Mouse (Mus musculus) neural tube, embryonic 11.5 days (tissue): ENCODE data around the gene Elk3. TPM values are rescaled to one million over a fixed set of nuclear protein-coding genes. Genes with fewer than 3 reads are reported as not detected.

Source experiments
- ATAC-seq: fragments of 200-750 bp; cut with Nextera tagmentation; 2 replicates; pipeline ENCODE4 v1.8.0; 2017; ENCODE audit warnings: moderate number of reproducible peaks, mild to moderate bottlenecking, moderate TSS enrichment, moderate library complexity; ENCODE audit not compliant: insufficient read depth, low FRiP score, low TSS enrichment
- DNase-seq: peaks from one replicate; pipeline ENCODE4 v3.0.0-alpha.2; 2015; ENCODE audit warnings: low spot score
- H3K27ac ChIP-seq: fragments of 300-500 bp; sonication (generic); 2 replicates; pipeline ENCODE4 v1.5.1; 2014; ENCODE audit warnings: low read depth, mild to moderate bottlenecking, low read length
- H3K27me3 ChIP-seq: fragments of 300-500 bp; sonication (generic); 2 replicates; pipeline ENCODE4 v1.6.1; 2014; ENCODE audit warnings: mild to moderate bottlenecking, low read length, mixed read lengths; ENCODE audit not compliant: control insufficient read depth, insufficient read depth
- H3K36me3 ChIP-seq: fragments of 300-500 bp; sonication (generic); 2 replicates; pipeline ENCODE4 v1.6.1; 2014; ENCODE audit warnings: mild to moderate bottlenecking, low read length, moderate library complexity, mixed read lengths; ENCODE audit not compliant: control insufficient read depth, insufficient read depth
- H3K4me1 ChIP-seq: fragments of 300-500 bp; sonication (generic); 2 replicates; pipeline ENCODE4 v1.6.1; 2014; ENCODE audit warnings: low read length, mixed read lengths; ENCODE audit not compliant: control insufficient read depth, insufficient read depth
- H3K4me2 ChIP-seq: fragments of 300-500 bp; sonication (generic); 2 replicates; pipeline ENCODE4 v1.6.1; 2014; ENCODE audit warnings: low read depth, mild to moderate bottlenecking, moderate library complexity
- H3K4me3 ChIP-seq: fragments of 300-500 bp; sonication (generic); 2 replicates; pipeline ENCODE4 v1.5.1; 2014; ENCODE audit warnings: low read depth, low read length
- H3K9ac ChIP-seq: fragments of 300-500 bp; sonication (generic); 2 replicates; pipeline ENCODE4 v1.6.1; 2014; ENCODE audit warnings: mild to moderate bottlenecking, low read length
- H3K9me3 ChIP-seq: fragments of 300-500 bp; sonication (generic); 2 replicates; pipeline ENCODE4 v1.6.1; 2016; ENCODE audit warnings: low read length; ENCODE audit not compliant: control insufficient read depth
- WGBS: fragments of 180-500 bp; shearing (Covaris S2); extraction: QIAGEN DNeasy Blood & Tissue Kit; methylation state at CpG from one replicate; pipeline ENCODE4 v1.1.7; 2014; 5-methylcytosine and 5-hydroxymethylcytosine counted together
- polyA plus RNA-seq: library from polyadenylated mRNA; unstranded; fragments of >200 nt; fragmentation: Nextera tagmentation; extraction: Ambion mirVana; gene quantifications from 2 replicates; pipeline ENCODE4 v1.2.1, GENCODE M21; 2014

Elk3 gene
- polyA plus RNA-seq, 1 experiment from 2014 or later, result 21.9 TPM

GRCm38 (mm10) chr10:93265833-93266232 is 45.1 kb downstream of the Elk3 start:
- Histone ChIP-seq H3K36me3 (peaks cover 2% of the 10 kb centered on the region), H3K4me3 (no peak overlapping the region), H3K9ac (no peak overlapping the region), H3K27me3 (no peaks in the 10 kb centered on the region), H3K27ac (no peak overlapping the region), H3K4me2 (no peak overlapping the region), H3K9me3 (no peaks in the 10 kb centered on the region), H3K4me1 (peaks cover 7% of the 10 kb centered on the region; the same call in 1 of the 2 replicates)
- 84% methylated on average over 9 of the region's 9 CpGs for WGBS
- DNase-seq (no peak), ATAC-seq (no peak)

GRCm38 (mm10) chr10:93264001-93264400 is 46.9 kb downstream of the Elk3 start:
- no peaks in the 10 kb centered on the region for H3K27me3 ChIP-seq
- H3K9me3 ChIP-seq, result no peaks in the 10 kb centered on the region
- 91% methylated on average over 5 of the region's 5 CpGs for WGBS
- H3K4me2 ChIP-seq, result no peak overlapping the region
- ATAC-seq (no peak), DNase-seq (no peak)
- no peak overlapping the region for H3K9ac ChIP-seq
- no peak overlapping the region for H3K4me3 ChIP-seq
- H3K27ac ChIP-seq, result no peak overlapping the region
- peaks cover 2% of the 10 kb centered on the region for H3K36me3 ChIP-seq
- peaks cover 7% of the 10 kb centered on the region; the same call in 1 of the 2 replicates for H3K4me1 ChIP-seq

GRCm38 (mm10) chr10:93263431-93263830 is 47.5 kb downstream of the Elk3 start:
- H3K4me1 ChIP-seq, result peaks cover 7% of the 10 kb centered on the region; the same call in 1 of the 2 replicates
- no peak overlapping the region for H3K27ac ChIP-seq
- peaks cover 2% of the 10 kb centered on the region for H3K36me3 ChIP-seq
- DNase-seq, result no peak
- H3K27me3 ChIP-seq, result no peaks in the 10 kb centered on the region
- no peak overlapping the region for H3K4me2 ChIP-seq
- H3K9me3 ChIP-seq, result no peaks in the 10 kb centered on the region
- ATAC-seq, result no peak
- 72% methylated on average over 8 of the region's 8 CpGs for WGBS
- H3K9ac ChIP-seq, result no peak overlapping the region
- H3K4me3 ChIP-seq, result no peak overlapping the region

- no peak overlapping the region for H3K4me3 ChIP-seq
- H3K4me2 ChIP-seq, result peak overlapping the region; percentile 15
- no peaks in the 10 kb centered on the region for H3K27me3 ChIP-seq
- ATAC-seq (peak; percentile 57; the same call in 1 of the 2 replicates), DNase-seq (no peak)
- H3K27ac ChIP-seq, result no peak overlapping the region
- no peaks in the 10 kb centered on the region for H3K9me3 ChIP-seq
- no peak overlapping the region for H3K9ac ChIP-seq
- peaks cover 7% of the 10 kb centered on the region; the same call in 1 of the 2 replicates for H3K4me1 ChIP-seq
- H3K36me3 ChIP-seq, result peaks cover 2% of the 10 kb centered on the region
- WGBS, result 32% methylated on average over 15 of the region's 15 CpGs
These were observed 48.9 kb downstream of the Elk3 start for GRCm38 (mm10) chr10:93261981-93262499.

- ATAC-seq (no peak), DNase-seq (no peak)
- Histone ChIP-seq H3K36me3 (peaks cover 2% of the 10 kb centered on the region), H3K27me3 (no peaks in the 10 kb centered on the region), H3K4me3 (no peak overlapping the region), H3K9ac (no peak overlapping the region), H3K4me2 (no peak overlapping the region; the same call in 1 of the 2 replicates), H3K27ac (no peak overlapping the region), H3K9me3 (no peaks in the 10 kb centered on the region), H3K4me1 (peaks cover 7% of the 10 kb centered on the region; the same call in 1 of the 2 replicates)
- 46% methylated on average over 16 of the region's 16 CpGs for WGBS
These were observed 49.6 kb downstream of the Elk3 start for GRCm38 (mm10) chr10:93261132-93261980.

GRCm38 (mm10) chr10:93259826-93260225 is 51.1 kb downstream of the Elk3 start:
- DNase-seq (no peak), ATAC-seq (no peak)
- no peaks in the 10 kb centered on the region for H3K9me3 ChIP-seq
- WGBS, result 84% methylated on average over 5 of the region's 5 CpGs
- peaks cover 7% of the 10 kb centered on the region; the same call in 1 of the 2 replicates for H3K4me1 ChIP-seq
- no peak overlapping the region for H3K27ac ChIP-seq
- H3K36me3 ChIP-seq, result no peaks in the 10 kb centered on the region
- no peaks in the 10 kb centered on the region for H3K27me3 ChIP-seq
- no peak overlapping the region for H3K4me2 ChIP-seq
- no peak overlapping the region for H3K4me3 ChIP-seq
- H3K9ac ChIP-seq, result no peak overlapping the region

GRCm38 (mm10) chr10:93255294-93255693 is 55.6 kb downstream of the Elk3 start:
- H3K27me3 ChIP-seq, result no peaks in the 10 kb centered on the region
- no peaks in the 10 kb centered on the region for H3K36me3 ChIP-seq
- WGBS, result 34% methylated on average over 13 of the region's 13 CpGs
- ATAC-seq (peak; percentile 38; the same call in 1 of the 2 replicates), DNase-seq (no peak)
- no peak overlapping the region for H3K4me2 ChIP-seq
- H3K4me3 ChIP-seq, result no peak overlapping the region
- no peaks in the 10 kb centered on the region for H3K4me1 ChIP-seq
- no peak overlapping the region for H3K27ac ChIP-seq
- 0 out of 2 replicates have a peak overlapping the region, but pooled peaks have one; percentile 10 for H3K9ac ChIP-seq
- no peaks in the 10 kb centered on the region for H3K9me3 ChIP-seq

- WGBS, result 84% methylated on average over 6 of the region's 6 CpGs
- no peaks in the 10 kb centered on the region for H3K36me3 ChIP-seq
- H3K4me3 ChIP-seq, result no peak overlapping the region
- no peaks in the 10 kb centered on the region for H3K27me3 ChIP-seq
- H3K4me2 ChIP-seq, result no peak overlapping the region
- H3K9ac ChIP-seq, result no peak overlapping the region
- H3K9me3 ChIP-seq, result no peaks in the 10 kb centered on the region
- H3K4me1 ChIP-seq, result no peaks in the 10 kb centered on the region
- H3K27ac ChIP-seq, result no peak overlapping the region
- ATAC-seq (no peak), DNase-seq (no peak)
These were observed 57.8 kb downstream of the Elk3 start for GRCm38 (mm10) chr10:93253156-93253555.
